Mouse (Mus musculus): ENCODE measurements around the gene Aknad1.

GRCm38 (mm10) chr3:108797723-108798122 is 58.3 kb downstream of the Aknad1 start:
- TF ChIP-seq EP300 (optimal IDR thresholded peaks at IDR 0.05) (no peak), CTCF (IDR thresholded peaks at IDR 0.05; ENCODE audit: low read depth) (no peak)

All from stomach, postnatal 0 days (tissue).